Mouse (Mus musculus) left cerebral cortex, postnatal 10 days (tissue): Measurements from ENCODE around the gene Lhx8. TPM values are rescaled to one million over a fixed set of nuclear protein-coding genes. Genes with fewer than 3 reads are reported as not detected.

Experiments
- DNase-seq, 2 experiments: peaks; one replicate each; pipeline ENCODE4 v3.0.0; 2021 to 2022; ENCODE audit warnings: low spot score in 2 of 2, mixed read lengths in 1 of 2; ENCODE audit errors: extremely low spot score in 1 of 2
- intact Hi-C: fragments of 180-260 bp; cut with DNase I; formaldehyde crosslinking; loops from one replicate; pipeline ENCODE4 v1.15.1; 2025
- total RNA-seq, 2 experiments: library from RNA; stranded (reverse); gene quantifications; 2 replicates each; pipeline ENCODE4 v1.2.3; 2021

The Lhx8 gene
- total RNA-seq, 2 experiments from 2014 or later, result 0.81 to 1.7 TPM

GRCm38 (mm10) chr3:154274681-154275080 is 55.8 kb downstream of the Lhx8 start:
- intact Hi-C loops, result no loop called here
- no peak for DNase-seq

GRCm38 (mm10) chr3:154269757-154270366 is 60.6 kb downstream of the Lhx8 start:
- intact Hi-C loops, result loop anchor here (1.0 kb wide), 1 partner anchor 302 kb away; no protein-coding TSS in a partner anchor
- DNase-seq, result peak; percentile 64 to 77

GRCm38 (mm10) chr3:154268313-154268712 is 62.1 kb downstream of the Lhx8 start:
- DNase-seq, result no peak

GRCm38 (mm10) chr3:154257312-154257711 is 73.1 kb downstream of the Lhx8 start:
- DNase-seq, result no peak
- intact Hi-C loops, result no loop called here

More at GRCm38 (mm10) chr3:154268313-154268712, 62.1 kb downstream of the Lhx8 start:
- intact Hi-C loops, result no loop called here
